Mouse (Mus musculus) heart, adult 2 months (tissue): Measurements from ENCODE around the gene Apoa5. TPM values are rescaled to one million over a fixed set of nuclear protein-coding genes. Genes with fewer than 3 reads are reported as not detected.

Source experiments
- DNase-seq, 2 experiments: peaks; one replicate each; pipeline ENCODE4 v3.0.0; 2021
- H3K27ac ChIP-seq: fragments of 200-600 bp; 2 replicates; pipeline ENCODE4 v1.8.1; 2022
- H3K27me3 ChIP-seq: fragments of 200-500 bp; 2 replicates; pipeline ENCODE4 v1.6.1; 2012; ENCODE audit warnings: mild to moderate bottlenecking, low read length, inconsistent platforms, mixed read lengths; ENCODE audit not compliant: control insufficient read depth, insufficient read depth
- H3K36me3 ChIP-seq: fragments of 200-500 bp; 2 replicates; pipeline ENCODE4 v1.6.1; 2012; ENCODE audit warnings: low read length, inconsistent platforms; ENCODE audit not compliant: control insufficient read depth, insufficient read depth
- H3K4me1 ChIP-seq: fragments of 200-500 bp; 2 replicates; pipeline ENCODE4 v1.6.1; 2011; ENCODE audit warnings: low read length; ENCODE audit not compliant: control insufficient read depth, insufficient read depth
- H3K4me3 ChIP-seq: fragments of 200-600 bp; 2 replicates; pipeline ENCODE4 v1.8.1; 2022
- H3K79me2 ChIP-seq: fragments of 200-500 bp; replicated peaks from 2 replicates; pipeline ENCODE4 v1.6.1; 2012; ENCODE audit warnings: mild to moderate bottlenecking, inconsistent platforms, low read length, moderate library complexity, mixed read lengths; ENCODE audit not compliant: control insufficient read depth, insufficient read depth
- H3K9ac ChIP-seq: fragments of 200-500 bp; 2 replicates; pipeline ENCODE4 v1.6.1; 2012; ENCODE audit warnings: low read depth, mild to moderate bottlenecking, control low read depth, inconsistent platforms, low read length, mixed read lengths
- CTCF ChIP-seq: fragments of 200-600 bp; IDR thresholded peaks from 2 replicates; pipeline ENCODE4 v1.8.1; 2022; ENCODE audit warnings: antibody characterized with exemption, mild to moderate bottlenecking, moderate library complexity
- EP300 ChIP-seq: fragments of 200-500 bp; IDR thresholded peaks from 2 replicates; pipeline ENCODE4 v1.6.1; 2011; ENCODE audit warnings: low read depth, low read length, control low read depth; ENCODE audit not compliant: insufficient read depth
- POLR2A ChIP-seq: fragments of 200-500 bp; IDR thresholded peaks from 2 replicates; pipeline ENCODE4 v1.6.1; 2011; ENCODE audit warnings: mild to moderate bottlenecking, low read depth, low read length, control low read depth; ENCODE audit not compliant: insufficient read depth
- WGBS: fragments of 180-500 bp; shearing (Covaris S2); methylation state at CpG from one replicate; pipeline ENCODE4 v1.1.7; 2018; 5-methylcytosine and 5-hydroxymethylcytosine counted together
- intact Hi-C: fragments of 180-260 bp; cut with DNase I; formaldehyde crosslinking; loops from one replicate; pipeline ENCODE4 v1.15.1; 2025
- polyA plus RNA-seq: library from polyadenylated mRNA; depleted of rRNA; stranded (reverse); fragments of >200 nt; gene quantifications from 2 replicates; pipeline ENCODE4 v1.2.3, GENCODE M21; 2012
- total RNA-seq, 2 experiments: library from RNA; stranded (reverse); gene quantifications; 2 replicates each; pipeline ENCODE4 v1.2.3; 2021

Gene Apoa5
- total and polyA plus RNA-seq, 3 experiments, result not detected

- H3K4me1 ChIP-seq, result no peaks in the 10 kb centered on the region
- intact Hi-C loops, result no loop called here
- no peak for DNase-seq
- TF ChIP-seq CTCF (no peak), EP300 (no peak), POLR2A (no peak)
- WGBS, result 64% methylated on average over 7 of the region's 7 CpGs
- no peak within 1 kb of the TSS for H3K4me3 ChIP-seq
- no peaks in the 10 kb centered on the region for H3K36me3 ChIP-seq
- no peaks in the 10 kb centered on the region for H3K27me3 ChIP-seq
- H3K27ac ChIP-seq, result no peak within 1 kb of the TSS
- H3K9ac ChIP-seq, result no peak within 1 kb of the TSS
- H3K79me2 ChIP-seq, result no peaks in the 10 kb centered on the region
These were observed 27.8 kb upstream of the Apoa5 start, which contains the start of gene Apoa4 for GRCm38 (mm10) chr9:46240526-46241153. Gene Apoa4 (plus strand): TSS chr9:46240696.

GRCm38 (mm10) chr9:46241818-46242217 lies 26.6 kb upstream of the Apoa5 start:
- TF ChIP-seq EP300 (no peak), CTCF (no peak), POLR2A (no peak)
- DNase-seq, result no peak
- intact Hi-C loops, result no loop called here
- H3K79me2 ChIP-seq, result no peaks in the 10 kb centered on the region
- no peak overlapping the region for H3K9ac ChIP-seq
- WGBS, result 60% methylated on average over 2 of the region's 2 CpGs
- H3K36me3 ChIP-seq, result no peaks in the 10 kb centered on the region
- H3K4me1 ChIP-seq, result no peaks in the 10 kb centered on the region
- no peak overlapping the region for H3K4me3 ChIP-seq
- H3K27ac ChIP-seq, result no peak overlapping the region
- H3K27me3 ChIP-seq, result no peaks in the 10 kb centered on the region

- no peak for TF ChIP-seq EP300
- TF ChIP-seq CTCF, result no peak
- TF ChIP-seq POLR2A, result no peak
- Histone ChIP-seq H3K4me3 (no peak overlapping the region), H3K27ac (no peak overlapping the region), H3K79me2 (no peaks in the 10 kb centered on the region), H3K27me3 (no peaks in the 10 kb centered on the region), H3K9ac (no peak overlapping the region), H3K4me1 (no peaks in the 10 kb centered on the region), H3K36me3 (no peaks in the 10 kb centered on the region)
- 42% methylated on average over 4 of the region's 4 CpGs for WGBS
- DNase-seq, result no peak
- intact Hi-C loops, result no loop called here
These were observed 25.3 kb upstream of the Apoa5 start for GRCm38 (mm10) chr9:46243122-46243521.

- no peak overlapping the region for H3K9ac ChIP-seq
These were observed 24.8 kb upstream of the Apoa5 start for GRCm38 (mm10) chr9:46243584-46243983.

GRCm38 (mm10) chr9:46246752-46247324 lies 21.6 kb upstream of the Apoa5 start:
- intact Hi-C loops, result loop anchor here (1.0 to 5.0 kb wide), 3 partner anchors 16 to 244 kb away; no protein-coding TSS in a partner anchor
- Histone ChIP-seq H3K9ac (no peak overlapping the region), H3K27me3 (no peaks in the 10 kb centered on the region), H3K27ac (no peak overlapping the region), H3K79me2 (no peaks in the 10 kb centered on the region), H3K4me1 (no peaks in the 10 kb centered on the region), H3K36me3 (no peaks in the 10 kb centered on the region), H3K4me3 (no peak overlapping the region)
- 22% methylated on average over 11 of the region's 11 CpGs for WGBS
- DNase-seq, result peak; percentile 41 to 56
- TF ChIP-seq EP300 (peak; percentile 85; the same call in 1 of the 2 replicates), CTCF (peak; percentile 70), POLR2A (no peak)

More at GRCm38 (mm10) chr9:46243584-46243983, 24.8 kb upstream of the Apoa5 start:
- H3K36me3 ChIP-seq, result no peaks in the 10 kb centered on the region
- no peak overlapping the region for H3K27ac ChIP-seq
- H3K79me2 ChIP-seq, result no peaks in the 10 kb centered on the region
- no peak overlapping the region for H3K4me3 ChIP-seq
- WGBS, result 25% methylated on average over 8 of the region's 8 CpGs
- no peak for DNase-seq
- TF ChIP-seq EP300, result no peak
- no peak for TF ChIP-seq POLR2A
- TF ChIP-seq CTCF, result no peak
- H3K27me3 ChIP-seq, result no peaks in the 10 kb centered on the region
- intact Hi-C loops, result no loop called here
- no peaks in the 10 kb centered on the region for H3K4me1 ChIP-seq

GRCm38 (mm10) chr9:46256177-46256576 lies 12.3 kb upstream of the Apoa5 start:
- Histone ChIP-seq H3K4me1 (peaks cover 2% of the 10 kb centered on the region; the same call in 1 of the 2 replicates), H3K4me3 (no peak overlapping the region), H3K27me3 (no peaks in the 10 kb centered on the region), H3K79me2 (no peaks in the 10 kb centered on the region), H3K9ac (no peak overlapping the region), H3K36me3 (no peaks in the 10 kb centered on the region), H3K27ac (no peak overlapping the region)
- WGBS, result 91% methylated on average over 7 of the region's 7 CpGs
- intact Hi-C loops, result no loop called here
- DNase-seq, result no peak
- TF ChIP-seq EP300, result no peak
- TF ChIP-seq CTCF, result no peak
- no peak for TF ChIP-seq POLR2A
